Mouse (Mus musculus): ENCODE results near the gene Hoxa5.

DNA sequence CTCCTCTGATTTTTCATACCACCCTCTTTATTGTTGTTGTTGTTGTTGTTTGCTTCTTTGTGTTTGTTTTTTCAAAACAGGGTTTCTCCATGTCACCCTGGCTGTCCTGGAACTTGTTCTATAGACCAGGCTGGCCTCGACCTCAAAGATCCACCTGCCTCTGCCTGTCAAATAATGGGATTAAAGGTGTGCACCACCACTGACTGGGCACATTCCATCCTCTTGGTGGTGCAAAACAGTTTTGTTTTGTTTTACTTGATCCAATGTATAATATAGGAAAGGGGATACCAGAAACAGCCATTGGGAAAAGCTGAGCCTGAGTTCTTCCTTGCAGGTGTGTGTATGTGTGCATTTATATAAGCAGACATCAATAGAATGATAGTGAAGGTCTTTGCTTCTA, 17.9 kb downstream of the Hoxa5 start:
- TF ChIP-seq GATA1 (IDR thresholded peaks at IDR 0.05; ENCODE audit: borderline replicate concordance, low read length), result no peak
- TF ChIP-seq FLI1 (IDR thresholded peaks at IDR 0.05; ENCODE audit: low read length), result no peak

All from megakaryocyte, embryonic 14.5 days (primary cell).